Mouse (Mus musculus): ENCODE data around the gene Arhgef7.

Gene Arhgef7

DNA sequence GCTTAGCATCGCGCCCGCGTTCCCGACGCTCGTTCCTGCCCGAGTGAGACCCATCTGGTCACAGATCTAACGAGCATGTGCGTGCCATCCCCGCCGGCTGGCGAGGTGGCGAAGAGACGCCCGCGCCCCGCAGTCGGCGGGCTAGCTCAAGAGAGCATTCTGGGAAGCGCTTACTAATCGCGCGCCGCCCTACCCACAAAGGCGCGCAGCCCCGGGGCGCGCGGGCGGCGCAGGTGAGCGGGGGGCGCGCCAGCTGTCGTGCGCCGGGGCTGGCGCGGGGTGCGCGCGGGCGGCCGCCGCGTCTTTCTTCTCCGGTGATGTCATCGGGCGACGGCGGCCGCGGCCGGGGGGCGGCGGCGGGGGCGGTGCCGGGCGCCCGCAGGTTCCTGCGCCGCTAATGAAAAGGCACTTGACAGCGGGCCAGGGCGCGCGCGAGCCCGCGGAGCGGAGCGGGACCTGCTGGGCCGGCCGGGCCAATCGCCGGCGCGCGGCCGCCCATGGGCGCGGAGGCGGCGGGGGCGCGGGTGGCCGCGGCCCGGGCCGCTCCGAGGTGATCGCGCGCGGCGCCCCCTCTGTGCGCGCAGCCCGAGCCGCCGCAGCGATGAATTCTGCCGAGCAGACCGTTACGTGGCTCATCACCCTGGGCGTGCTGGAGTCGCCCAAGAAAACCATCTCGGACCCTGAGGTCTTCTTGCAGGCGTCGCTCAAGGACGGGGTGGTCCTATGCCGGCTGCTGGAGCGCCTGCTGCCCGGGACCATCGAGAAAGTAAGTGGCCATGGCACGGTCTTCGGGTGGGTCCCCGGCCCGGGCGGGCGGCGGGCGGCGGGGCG lies at the start of gene Arhgef7:
TSS of gene Arhgef7 (plus strand) at position 71 of the 831 bp plus-strand sequence.
- in situ Hi-C loops (cut with MseI, MboI), result no loop called here

DNA sequence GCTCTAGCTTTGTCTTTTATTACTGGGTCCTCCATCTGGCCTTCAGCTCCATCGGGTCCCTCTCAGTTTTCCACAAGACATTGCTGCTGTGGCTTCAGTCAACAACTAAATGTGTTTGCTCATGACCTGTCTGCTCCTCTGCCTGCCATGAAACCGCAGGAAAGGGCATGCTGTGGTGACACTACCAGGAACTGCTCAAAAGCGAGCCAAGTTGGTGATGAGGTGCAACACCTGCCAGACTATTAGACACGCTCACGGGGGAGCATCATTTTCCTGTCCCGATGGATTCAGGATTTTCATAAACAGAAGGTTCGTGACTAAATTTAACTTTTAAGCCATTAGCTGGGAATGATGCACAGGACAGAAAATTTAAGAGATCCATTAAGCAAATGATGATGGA lies 43.0 kb upstream of the Arhgef7 start:
- in situ Hi-C loops (cut with MseI, MboI), result no loop called here

DNA sequence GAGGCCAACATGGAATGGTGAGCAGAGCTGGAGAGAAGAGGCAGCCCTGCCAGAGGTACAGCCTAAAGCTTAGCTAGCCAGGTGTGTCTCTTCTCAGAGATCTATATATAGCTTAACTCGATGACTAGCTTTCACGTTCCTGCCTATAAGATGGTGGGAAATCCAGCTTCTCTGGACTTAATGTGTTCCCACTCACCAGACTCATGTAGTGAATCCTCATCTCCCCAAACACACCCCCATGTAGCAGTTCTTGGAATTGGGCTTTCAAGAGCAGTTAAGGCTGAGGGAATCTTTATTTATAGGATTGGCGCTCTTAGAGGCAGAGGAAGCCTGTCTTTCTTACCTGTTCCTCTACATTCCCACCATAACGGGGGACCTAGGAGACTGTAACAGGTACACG lies 40.3 kb upstream of the Arhgef7 start:
- in situ Hi-C loops (cut with MseI, MboI), result no loop called here

DNA sequence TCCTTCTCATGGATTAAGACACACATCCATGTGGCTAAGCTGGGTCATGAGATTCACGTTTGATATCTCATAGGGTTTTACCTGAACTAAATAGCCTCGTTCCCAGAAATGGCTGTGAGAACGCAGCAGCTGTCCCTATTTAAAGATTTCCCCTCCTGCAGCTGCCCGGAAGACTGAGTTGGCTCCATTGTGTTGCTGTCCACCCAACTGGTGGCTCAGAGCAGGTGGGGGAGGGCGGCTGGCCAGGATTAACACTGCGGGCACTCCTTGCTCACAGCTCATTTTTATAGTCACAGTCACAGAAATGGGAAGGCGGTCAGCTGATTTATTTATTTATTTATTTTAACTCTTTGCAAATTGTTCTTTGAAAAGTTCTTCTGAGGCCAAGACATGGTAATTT lies 37.6 kb upstream of the Arhgef7 start:
- in situ Hi-C loops (cut with MseI, MboI), result no loop called here

DNA sequence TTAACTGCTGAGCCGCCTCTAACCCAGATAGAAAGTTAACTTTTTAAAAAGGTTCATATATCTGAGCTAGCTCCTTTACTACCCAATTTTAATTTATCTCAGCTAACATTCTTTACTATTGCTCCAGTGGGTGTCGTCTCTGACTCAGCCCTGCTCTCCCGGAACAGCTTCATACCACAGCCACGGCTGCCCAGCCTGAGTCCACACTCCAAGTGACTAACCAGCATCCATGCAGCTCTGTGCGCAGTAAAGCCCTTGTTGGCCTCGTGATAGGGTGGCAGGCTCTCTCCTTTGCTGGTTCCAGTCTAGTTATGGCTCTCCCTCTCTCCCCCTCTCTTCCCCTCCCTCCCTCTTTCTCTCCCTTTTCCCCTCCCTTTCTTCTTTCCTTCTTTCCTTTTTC lies 36.2 kb upstream of the Arhgef7 start:
- in situ Hi-C loops (cut with MseI, MboI), result no loop called here

DNA sequence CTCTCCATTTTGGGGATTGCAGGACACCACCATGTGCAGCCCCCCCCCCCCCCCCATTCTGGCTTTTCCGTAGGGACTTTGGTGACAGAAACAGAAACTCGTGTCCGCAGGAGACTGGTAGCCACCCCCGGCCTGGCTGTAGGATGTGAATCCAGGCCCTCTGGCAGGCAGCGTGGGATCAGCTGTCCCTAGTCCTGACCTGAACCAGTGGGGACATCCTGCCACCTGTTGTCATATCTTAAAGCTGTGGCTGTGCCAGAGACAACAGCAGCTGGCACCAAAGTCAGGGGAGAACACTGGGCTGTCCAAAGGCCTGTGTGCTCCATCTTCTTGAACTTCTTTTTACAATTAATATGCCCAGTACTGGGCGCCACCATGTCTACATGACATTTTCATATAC lies 35.8 kb upstream of the Arhgef7 start:
- in situ Hi-C loops (cut with MseI, MboI), result no loop called here

DNA sequence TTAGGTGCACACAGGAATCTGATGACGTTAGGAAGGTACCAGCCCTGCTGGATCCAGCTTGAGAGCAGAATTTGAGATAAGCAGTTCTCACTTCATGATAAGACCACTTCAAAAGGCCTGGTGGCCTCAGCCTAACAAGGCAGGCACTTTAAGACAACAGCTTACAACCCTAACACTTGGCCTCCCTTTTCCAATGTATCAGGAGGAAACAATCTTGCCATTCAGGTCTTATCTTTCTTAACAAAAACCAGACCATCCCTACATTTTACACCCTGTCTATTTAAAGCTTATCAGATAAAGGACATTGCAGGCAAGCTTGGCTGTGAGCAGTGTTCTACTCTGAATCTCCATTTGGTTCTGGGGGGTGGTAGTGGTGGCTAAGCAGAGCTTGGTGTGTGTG lies 35.1 kb upstream of the Arhgef7 start:
- in situ Hi-C loops (cut with MseI, MboI), result no loop called here

DNA sequence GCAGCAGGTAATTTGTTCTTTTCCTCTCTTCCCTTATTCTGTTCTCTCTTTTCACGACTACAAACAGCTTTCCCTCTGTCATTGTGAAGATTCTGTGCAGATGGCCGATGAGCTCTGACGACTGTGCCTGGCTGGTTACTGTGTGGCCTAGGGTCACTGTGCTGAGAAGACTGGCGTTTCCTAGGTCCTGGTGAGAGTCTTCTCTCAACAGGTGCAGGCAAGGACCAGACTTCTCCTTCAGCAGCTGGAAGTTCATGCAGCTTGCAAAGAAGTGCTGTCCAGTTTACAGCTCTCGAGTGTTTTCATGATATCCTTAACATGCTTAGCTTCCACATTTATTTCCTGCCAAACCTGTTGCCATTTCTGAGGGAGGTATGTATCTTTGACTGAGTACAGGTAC lies 33.5 kb upstream of the Arhgef7 start:
- in situ Hi-C loops (cut with MseI, MboI), result no loop called here

DNA sequence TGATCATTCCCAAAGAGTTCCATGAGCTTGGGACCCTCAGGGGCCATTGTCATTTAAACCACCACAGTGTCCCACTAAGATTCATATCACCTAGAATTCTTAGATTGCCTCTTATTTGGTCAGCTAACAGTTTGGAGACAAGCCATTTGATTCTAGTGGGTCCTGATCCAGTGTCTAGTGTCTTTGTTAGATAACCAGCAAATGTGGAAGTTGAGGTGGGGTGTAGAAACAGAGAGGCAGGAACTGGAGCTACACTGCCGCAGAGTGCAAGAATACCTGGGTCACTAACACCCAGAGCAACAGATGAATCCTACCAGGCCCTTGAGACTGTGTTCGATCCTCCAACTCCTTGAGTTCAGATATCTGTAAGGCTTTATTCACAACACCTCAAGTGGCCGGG lies 31.3 kb upstream of the Arhgef7 start:
- in situ Hi-C loops (cut with MseI, MboI), result no loop called here

DNA sequence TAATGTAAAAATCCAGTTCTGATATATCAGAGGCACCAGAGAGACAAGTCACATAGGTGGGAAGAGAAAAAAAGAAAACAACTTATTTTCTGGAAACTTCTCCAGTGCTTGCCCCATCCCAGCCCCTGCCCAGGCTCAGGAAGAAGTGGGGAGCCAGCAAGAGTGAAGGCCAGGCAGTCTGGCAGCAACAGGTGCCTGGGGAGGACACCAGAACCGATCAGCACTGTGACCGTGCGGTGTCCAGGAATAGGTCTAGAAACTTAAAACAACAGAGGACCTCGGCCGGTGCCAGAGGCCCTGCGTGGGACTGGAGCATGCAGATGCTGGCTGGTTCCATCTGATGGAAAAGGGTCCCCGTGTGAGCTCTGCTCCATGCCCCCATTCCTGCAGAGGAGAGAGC lies 30.1 kb upstream of the Arhgef7 start:
- in situ Hi-C loops (cut with MseI, MboI), result no loop called here

DNA sequence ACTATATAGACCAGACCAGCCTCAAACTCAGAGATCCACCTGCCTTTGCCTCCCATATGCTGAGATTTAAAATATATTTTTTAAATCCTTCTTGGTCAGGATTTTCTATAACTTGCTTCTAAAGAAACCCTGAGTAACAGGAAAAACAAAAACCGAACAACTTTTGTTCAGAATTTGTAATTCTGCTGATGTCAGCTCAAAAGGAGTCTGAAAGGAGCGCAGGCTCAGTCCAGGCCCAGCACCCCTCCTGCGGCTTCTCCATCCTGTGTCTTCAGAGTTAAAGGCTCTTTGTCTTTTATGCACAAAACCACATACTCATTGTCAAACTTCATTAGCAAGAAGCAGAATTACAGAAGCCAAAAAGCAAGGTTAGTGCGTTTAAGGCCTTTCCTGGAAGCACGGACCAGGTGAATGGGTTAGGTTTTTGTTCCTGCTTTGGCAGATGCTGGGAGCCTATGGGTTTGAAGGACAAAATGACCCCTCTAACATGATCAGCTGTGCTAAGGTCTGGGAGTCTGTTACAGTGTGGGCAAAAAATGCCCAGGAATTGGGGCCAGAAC lies 28.0 kb upstream of the Arhgef7 start:
- in situ Hi-C loops (cut with MseI, MboI), result no loop called here

DNA sequence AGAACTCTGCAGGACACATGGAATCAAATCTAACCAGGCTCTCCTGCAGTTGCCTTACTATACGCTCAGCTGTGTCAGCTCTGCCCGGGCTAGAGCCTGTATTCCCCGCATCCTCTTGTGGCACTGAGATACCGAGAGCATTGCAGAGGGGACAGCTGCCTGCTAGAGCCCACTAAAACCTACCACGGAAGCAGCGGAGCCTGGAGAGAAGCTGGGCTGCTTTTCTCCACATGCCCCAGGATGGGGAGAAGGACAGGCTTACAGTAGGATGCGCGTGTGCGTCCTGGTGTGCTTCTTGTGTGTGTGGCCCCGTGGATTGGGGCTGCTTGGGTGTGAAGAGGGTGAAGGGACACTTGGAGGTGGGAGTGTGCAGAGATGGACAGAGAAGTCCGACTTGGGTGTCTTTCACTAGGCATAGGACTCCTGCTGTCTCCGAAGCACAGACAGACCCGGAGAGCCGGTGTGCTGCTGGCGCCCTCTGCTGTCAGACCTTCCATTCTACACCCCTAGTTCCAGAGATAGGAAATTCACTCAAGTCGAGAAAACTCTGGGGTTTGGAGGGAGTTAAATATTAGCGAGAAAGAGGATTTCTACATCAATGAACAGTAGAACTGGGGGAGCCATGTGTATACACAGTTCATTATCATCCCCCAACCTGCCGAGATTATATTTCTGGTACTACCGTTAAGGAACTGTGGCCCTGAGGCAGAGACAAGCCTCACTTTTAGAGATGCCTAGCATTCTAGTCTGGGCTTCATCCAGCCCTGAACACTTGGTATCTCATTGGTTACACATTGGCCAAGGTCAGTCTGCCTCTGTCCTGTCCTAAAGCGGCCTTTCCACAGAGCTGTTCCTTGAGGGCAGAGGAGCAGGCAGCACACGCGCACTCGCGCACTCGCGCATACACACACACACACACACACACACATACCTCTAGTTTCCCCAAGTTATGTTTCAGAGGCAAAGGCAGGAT lies 27.2 kb upstream of the Arhgef7 start:
- in situ Hi-C loops (cut with MseI, MboI), result no loop called here

DNA sequence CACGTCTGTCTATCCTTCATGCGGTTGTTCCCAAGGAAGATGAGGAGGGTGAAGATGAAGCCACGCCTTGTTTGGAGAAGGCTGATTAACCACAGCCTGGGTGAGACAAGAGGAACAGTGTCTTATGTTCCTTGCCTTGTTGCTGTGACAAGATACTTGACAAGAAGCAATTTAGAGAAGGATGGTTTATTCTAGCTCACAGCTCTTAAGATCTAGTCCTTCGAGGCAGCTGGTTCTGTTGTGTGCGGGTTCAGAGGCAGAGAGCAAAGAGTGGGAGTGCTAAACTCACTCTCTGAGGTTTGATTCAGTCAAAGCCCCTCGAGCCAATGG lies 26.5 kb upstream of the Arhgef7 start, which contains the start of gene 1700016D06Rik:
TSS of gene 1700016D06Rik (minus strand) at position 31 of the 330 bp plus-strand sequence.
- in situ Hi-C loops (cut with MseI, MboI), result no loop called here

DNA sequence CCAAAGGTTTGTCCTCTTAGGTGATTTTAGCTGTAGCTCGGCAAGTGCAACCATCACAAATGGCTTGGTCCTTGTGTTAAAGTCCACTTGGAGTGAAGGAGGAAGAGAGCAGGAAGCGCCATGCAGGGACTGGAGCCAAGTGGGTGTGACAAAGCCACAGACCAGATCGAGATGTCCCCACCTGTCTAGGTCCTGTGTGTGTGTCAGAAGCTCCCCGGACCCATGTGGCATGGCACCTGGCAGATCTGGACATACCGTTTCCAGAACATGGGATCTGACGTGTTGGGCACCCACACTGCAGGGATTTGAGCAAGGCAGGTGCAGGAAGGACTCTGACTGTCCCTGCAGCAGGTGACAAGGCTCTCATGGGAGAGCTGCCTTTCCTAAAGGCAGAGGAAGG lies 26.1 kb upstream of the Arhgef7 start:
- in situ Hi-C loops (cut with MseI, MboI), result no loop called here

DNA sequence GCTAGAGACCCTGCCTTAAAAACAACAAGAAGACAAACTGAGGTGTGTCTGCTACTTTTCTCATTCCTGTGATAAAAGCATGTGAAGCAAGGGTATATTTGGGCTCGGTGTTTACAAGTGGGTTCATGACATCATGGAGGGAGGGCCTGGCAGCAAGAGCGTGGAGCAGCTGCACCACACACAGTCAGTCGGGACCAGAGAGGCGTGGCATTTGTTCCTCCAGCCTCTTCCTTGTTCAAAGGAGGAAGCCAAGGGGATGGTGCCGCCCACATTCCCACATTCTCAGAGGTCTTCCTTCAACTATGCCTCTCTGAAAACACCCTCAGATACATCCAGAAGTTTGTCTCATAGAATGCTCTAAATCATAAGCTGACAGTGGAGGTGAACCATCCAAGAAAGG lies 23.7 kb upstream of the Arhgef7 start:
- in situ Hi-C loops (cut with MseI, MboI), result no loop called here

DNA sequence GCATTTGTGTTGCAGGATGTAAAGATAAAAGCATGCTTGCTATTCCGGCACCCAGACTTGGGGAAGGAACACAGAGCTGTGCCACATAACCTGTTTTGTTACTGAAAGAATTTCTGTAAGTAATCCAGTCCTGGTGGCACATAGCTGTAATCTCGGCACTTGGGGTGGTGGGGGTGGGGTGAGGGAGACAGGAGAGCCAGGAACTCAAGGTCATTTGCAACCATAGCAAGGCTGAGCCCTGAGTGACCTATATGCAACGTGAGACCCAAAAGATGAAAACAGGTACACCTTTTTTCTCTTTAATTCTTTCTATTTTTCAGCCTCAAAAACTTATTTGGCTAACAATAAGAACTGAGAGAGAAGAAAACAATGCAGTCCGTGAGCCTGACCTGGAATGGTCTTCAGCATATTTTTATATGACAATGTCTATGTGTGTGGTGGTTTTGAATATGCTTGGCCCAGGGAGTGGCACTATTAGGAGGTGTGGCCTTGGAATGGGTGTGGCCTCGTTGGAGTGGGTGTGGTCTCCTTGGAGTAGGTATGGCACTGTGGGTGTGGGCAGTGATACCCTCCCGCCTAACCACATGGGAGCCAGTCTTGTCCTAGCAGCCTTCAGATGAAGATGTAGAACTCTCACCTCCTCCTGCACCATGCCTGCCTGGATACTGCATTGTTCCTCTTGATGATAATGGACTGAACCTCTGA lies 22.7 kb upstream of the Arhgef7 start:
- in situ Hi-C loops (cut with MseI, MboI), result no loop called here

DNA sequence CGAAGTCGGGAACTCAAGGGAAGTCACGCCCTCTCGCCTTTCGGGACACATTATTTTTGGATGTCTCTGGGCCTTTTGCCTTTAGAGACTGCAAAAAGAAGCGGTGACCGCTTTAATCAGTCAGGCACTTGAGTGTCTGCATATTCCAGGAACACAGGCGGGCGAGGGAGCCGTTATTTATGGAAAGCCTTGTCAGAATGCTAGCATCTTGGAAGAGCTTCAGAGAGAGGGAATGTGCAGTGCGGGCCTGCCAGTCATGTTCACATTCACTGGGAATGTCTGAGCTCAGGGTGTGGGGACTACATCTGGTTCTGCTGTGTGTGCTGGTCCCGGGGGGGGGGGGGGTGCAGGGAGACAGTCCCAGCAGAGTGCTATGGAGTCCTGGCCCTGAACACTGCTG lies 21.7 kb upstream of the Arhgef7 start:
- in situ Hi-C loops (cut with MseI, MboI), result no loop called here

DNA sequence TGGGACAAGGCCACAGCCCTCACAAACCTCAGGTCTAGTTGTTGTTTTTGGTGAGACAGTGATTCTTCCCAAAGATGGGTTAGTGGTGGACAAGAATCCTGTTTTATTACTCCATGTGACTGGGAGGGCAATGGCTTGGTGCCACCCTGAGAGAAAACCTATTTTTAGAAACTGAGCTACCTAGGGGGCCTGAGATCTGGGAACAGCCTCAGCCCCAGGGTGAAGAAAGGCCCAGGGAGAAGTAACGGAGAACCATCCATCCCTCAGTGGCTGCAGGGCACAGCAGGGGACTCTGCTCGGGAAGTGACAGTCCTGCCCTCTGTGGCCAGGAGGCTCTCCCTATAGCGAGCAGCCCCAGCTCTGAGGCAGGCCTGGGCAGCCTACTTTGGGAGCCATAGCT lies 19.8 kb upstream of the Arhgef7 start:
- in situ Hi-C loops (cut with MseI, MboI), result no loop called here

DNA sequence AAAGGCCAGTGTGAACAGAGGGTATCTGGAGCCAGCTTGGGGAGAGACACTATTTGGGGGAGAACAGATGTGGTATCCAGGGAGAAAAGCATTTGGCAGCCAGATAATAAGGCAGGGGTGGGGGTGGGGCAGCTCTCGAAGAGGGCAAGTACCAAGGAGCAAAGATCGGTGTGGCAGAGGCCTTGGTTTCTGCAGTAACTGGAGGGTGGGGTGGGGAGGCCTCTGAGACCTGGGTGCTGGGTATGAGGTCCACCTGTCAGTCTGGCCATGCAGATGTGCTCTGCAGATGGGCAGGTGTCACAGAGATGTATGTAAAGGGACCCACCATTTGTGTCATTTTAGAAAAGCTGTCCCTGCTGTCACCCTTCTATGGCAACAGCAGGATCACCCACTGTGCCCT lies 18.7 kb upstream of the Arhgef7 start:
- in situ Hi-C loops (cut with MseI, MboI), result no loop called here

DNA sequence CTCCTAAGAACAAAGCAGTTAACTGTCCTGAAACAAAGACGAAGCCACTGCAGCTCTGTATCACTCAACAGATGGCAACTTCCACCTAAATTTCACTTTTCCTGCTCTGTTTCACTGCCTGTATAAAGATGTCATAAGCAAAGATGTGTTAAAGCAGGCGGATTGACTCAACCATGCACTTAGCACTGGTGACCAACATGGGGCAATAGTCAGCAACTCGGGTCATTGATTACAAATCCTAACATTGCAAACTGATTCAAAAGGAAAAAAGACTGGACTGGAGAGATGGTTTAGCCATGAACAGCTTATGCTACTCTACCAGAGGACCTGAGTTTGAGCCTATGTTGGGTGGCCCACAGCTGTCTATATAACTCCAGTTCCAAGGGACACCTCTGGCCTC lies 18.0 kb upstream of the Arhgef7 start:
- in situ Hi-C loops (cut with MseI, MboI), result no loop called here

DNA sequence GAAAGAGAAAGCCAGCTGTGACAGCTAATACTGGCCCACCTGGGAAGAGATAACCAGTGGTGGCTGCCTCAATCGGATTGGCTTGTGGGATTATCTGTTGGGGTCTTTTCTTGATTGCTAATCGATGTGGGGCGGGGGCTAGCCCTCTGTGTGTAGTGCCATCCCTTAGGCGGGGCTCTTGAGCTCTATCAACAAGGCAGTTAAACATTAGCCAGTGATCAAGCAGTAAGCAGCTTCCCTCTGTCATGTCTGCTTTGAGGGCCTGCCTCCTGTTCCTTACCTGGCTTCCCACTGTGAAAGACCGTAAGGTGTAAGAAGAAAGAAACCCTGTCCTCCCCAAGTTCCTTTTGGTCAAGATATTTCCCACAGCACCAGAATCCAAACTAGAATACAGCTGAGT lies 17.1 kb upstream of the Arhgef7 start:
- in situ Hi-C loops (cut with MseI, MboI), result no loop called here

DNA sequence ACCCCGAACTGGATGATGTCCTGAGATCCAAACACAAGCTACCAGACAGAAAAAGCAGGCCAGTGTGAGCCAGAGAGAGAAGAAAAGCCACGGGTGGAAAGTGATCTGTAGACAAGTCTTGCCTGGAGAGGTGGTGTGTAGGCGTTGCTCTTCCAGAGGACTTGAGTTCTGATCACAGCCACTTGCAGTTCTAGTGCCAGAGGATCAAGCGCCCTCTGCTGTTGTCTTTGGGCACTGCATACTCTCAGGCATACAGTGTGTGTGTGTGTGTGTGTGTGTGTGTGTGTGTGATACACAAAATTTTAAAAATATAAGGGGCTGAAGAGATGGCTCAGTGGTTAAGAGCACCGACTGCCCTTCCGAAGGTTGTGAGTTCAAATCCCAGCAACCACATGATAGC lies 15.3 kb upstream of the Arhgef7 start:
- in situ Hi-C loops (cut with MseI, MboI), result no loop called here

All from mouse trophoblast stem cell (cell line).